In genomic region chr3:131941961-131942753, GRCm38 (mm10) we compare ENCODE assay signal across 17 mouse cellular contexts.
DNase-seq lines count a peak whose midpoint lies in the region; ATAC-seq and TF ChIP-seq lines count a peak whose summit lies in the region.
"Had no signal": no experiment of that assay in that cellular context is flagged by ENCODE, and none has a peak within 500 bp of the region (broad histone marks: within the 10 kb centered on the region; RNA-seq: fewer than 3 reads in every experiment).

No protein-coding gene starts in this region.

- H3K27ac ChIP-seq in liver, embryonic 12.5 days: no peak overlapping the region
- no peak overlapping the region for H3K27ac ChIP-seq in liver, embryonic 11.5 days (ENCODE audit: low read depth, low read length)
- H3K27ac ChIP-seq in intestine, embryonic 15.5 days: 0 out of 2 replicates have a peak overlapping the region, but pooled peaks have one; percentile 2
- no peak overlapping the region for H3K27ac ChIP-seq in neural tube, embryonic 14.5 days (ENCODE audit: low read depth, low read length)
- H3K27ac ChIP-seq in cerebellum, adult 2 months (ENCODE audit: insufficient read depth, low read length): no peak overlapping the region
- H3K27ac ChIP-seq: hindbrain, embryonic 14.5 days; midbrain, embryonic 15.5 days had no signal

- H3K9ac ChIP-seq in liver, embryonic 12.5 days: no peak overlapping the region
- no peak overlapping the region for H3K9ac ChIP-seq in liver, embryonic 11.5 days (ENCODE audit: low read depth, low read length)
- no peak overlapping the region for H3K9ac ChIP-seq in intestine, embryonic 15.5 days
- H3K9ac ChIP-seq in neural tube, embryonic 14.5 days (replicated peaks; ENCODE audit: low read depth, low read length): no peak overlapping the region
- H3K9ac ChIP-seq: hindbrain, embryonic 14.5 days; midbrain, embryonic 15.5 days had no signal

- no peak for TF ChIP-seq POLR2A in cerebellum, adult 2 months (IDR thresholded peaks at IDR 0.05; ENCODE audit: borderline replicate concordance, insufficient read depth, low read length)

- 64% methylated on average over 24 of the region's 24 CpGs for WGBS in liver, embryonic 12.5 days (ENCODE audit: insufficient replicate concordance)
- 69% methylated on average over 24 of the region's 24 CpGs for WGBS in liver, embryonic 11.5 days
- 27% methylated on average over 24 of the region's 24 CpGs for WGBS in intestine, embryonic 15.5 days
- 68% methylated on average over 24 of the region's 24 CpGs for WGBS in neural tube, embryonic 14.5 days
- WGBS in cerebellum, adult 2 months: 87% methylated on average over 24 of the region's 24 CpGs

- no peaks in the 10 kb centered on the region for H3K9me3 ChIP-seq in liver, embryonic 12.5 days (replicated peaks)
- 0 out of 2 replicates have a peak, but pooled peaks cover 2% of the 10 kb centered on the region for H3K9me3 ChIP-seq in liver, embryonic 11.5 days (ENCODE audit: control insufficient read depth, low read length)
- no peaks in the 10 kb centered on the region for H3K9me3 ChIP-seq in intestine, embryonic 15.5 days
- no peaks in the 10 kb centered on the region for H3K9me3 ChIP-seq in neural tube, embryonic 14.5 days (ENCODE audit: control insufficient read depth, low read length)
- H3K9me3 ChIP-seq: midbrain, embryonic 15.5 days had no signal

- 0 out of 2 replicates have a peak overlapping the region, but pooled peaks have one; percentile 8 for H3K4me2 ChIP-seq in liver, embryonic 12.5 days
- no peak overlapping the region for H3K4me2 ChIP-seq in liver, embryonic 11.5 days
- H3K4me2 ChIP-seq in intestine, embryonic 15.5 days (replicated peaks): peak overlapping the region; percentile 45
- peak overlapping the region; percentile 6; the same call in 1 of the 2 replicates for H3K4me2 ChIP-seq in neural tube, embryonic 14.5 days (ENCODE audit: low read depth, low read length)
- H3K4me2 ChIP-seq: hindbrain, embryonic 14.5 days; midbrain, embryonic 15.5 days had no signal

- no peak for TF ChIP-seq CTCF in cerebellum, adult 2 months (IDR thresholded peaks at IDR 0.05; ENCODE audit: borderline replicate concordance, insufficient read depth, low read depth, low read length)

- H3K4me1 ChIP-seq in liver, embryonic 12.5 days: no peaks in the 10 kb centered on the region
- H3K4me1 ChIP-seq in liver, embryonic 11.5 days (replicated peaks; ENCODE audit: control insufficient read depth, insufficient read depth, low read length): no peaks in the 10 kb centered on the region
- peaks cover 6% of the 10 kb centered on the region; the same call in 1 of the 2 replicates for H3K4me1 ChIP-seq in intestine, embryonic 15.5 days (replicated peaks)
- no peaks in the 10 kb centered on the region for H3K4me1 ChIP-seq in neural tube, embryonic 14.5 days (ENCODE audit: control insufficient read depth, insufficient read depth, low read length)
- H3K4me1 ChIP-seq in cerebellum, adult 2 months (ENCODE audit: control insufficient read depth, insufficient read depth, low read length): no peaks in the 10 kb centered on the region
- H3K4me1 ChIP-seq: midbrain, embryonic 15.5 days had no signal

- no peak overlapping the region for H3K4me3 ChIP-seq in liver, embryonic 12.5 days
- H3K4me3 ChIP-seq in liver, embryonic 11.5 days (ENCODE audit: low read depth, low read length): no peak overlapping the region
- H3K4me3 ChIP-seq in intestine, embryonic 15.5 days (replicated peaks): no peak overlapping the region
- no peak overlapping the region for H3K4me3 ChIP-seq in neural tube, embryonic 14.5 days (ENCODE audit: low read depth, low read length)
- no peak overlapping the region for H3K4me3 ChIP-seq in cerebellum, adult 2 months (replicated peaks; ENCODE audit: insufficient read depth, low read depth, low read length)
- H3K4me3 ChIP-seq: erythroblast, embryonic 14.5 days; midbrain, embryonic 15.5 days had no signal

- no peak for DNase-seq in liver, embryonic 11.5 days (ENCODE audit: low spot score)
- peak; percentile 46 for DNase-seq in kidney, postnatal 10 days
- DNase-seq in cerebellum, postnatal 10 days: no peak
- no peak for DNase-seq in ovary, postnatal 36 days (ENCODE audit: low spot score)
- DNase-seq in cerebellum, adult 2 months: no peak
- DNase-seq: adrenal gland, postnatal 25 days; cerebellum, adult 18-20 months; layer of hippocampus, postnatal 36 days; thymus, postnatal 25 days had no signal

- no peaks in the 10 kb centered on the region for H3K27me3 ChIP-seq in liver, embryonic 12.5 days (replicated peaks)
- H3K27me3 ChIP-seq in liver, embryonic 11.5 days (replicated peaks; ENCODE audit: control insufficient read depth, insufficient read depth, low read length): no peaks in the 10 kb centered on the region
- no peaks in the 10 kb centered on the region for H3K27me3 ChIP-seq in intestine, embryonic 15.5 days (replicated peaks)
- no peaks in the 10 kb centered on the region for H3K27me3 ChIP-seq in neural tube, embryonic 14.5 days (ENCODE audit: control insufficient read depth, insufficient read depth, low read length)
- H3K27me3 ChIP-seq in cerebellum, adult 2 months (ENCODE audit: control insufficient read depth, insufficient read depth, low read length): no peaks in the 10 kb centered on the region
- H3K27me3 ChIP-seq: midbrain, embryonic 15.5 days; Patski had no signal

- no peak for ATAC-seq in liver, embryonic 12.5 days
- no peak for ATAC-seq in liver, embryonic 11.5 days (replicated peaks; ENCODE audit: low FRiP score)
- ATAC-seq in intestine, embryonic 15.5 days: peak; percentile 76
- no peak; the same call in 1 of the 2 replicates for ATAC-seq in neural tube, embryonic 14.5 days (ENCODE audit: low read depth)
- ATAC-seq: CD4-positive, CD25-positive, alpha-beta regulatory T cell, adult 4 months; midbrain, embryonic 15.5 days; Patski had no signal

- H3K36me3 ChIP-seq in liver, embryonic 12.5 days: no peaks in the 10 kb centered on the region
- H3K36me3 ChIP-seq in liver, embryonic 11.5 days (ENCODE audit: control insufficient read depth, insufficient read depth, low read length): no peaks in the 10 kb centered on the region
- H3K36me3 ChIP-seq in intestine, embryonic 15.5 days: no peaks in the 10 kb centered on the region
- H3K36me3 ChIP-seq in neural tube, embryonic 14.5 days (ENCODE audit: control insufficient read depth, insufficient read depth, low read length): no peaks in the 10 kb centered on the region
- H3K36me3 ChIP-seq: midbrain, embryonic 15.5 days had no signal
